Mouse (Mus musculus): ENCODE measurements around the gene Unc93b1.

The Unc93b1 gene

DNA sequence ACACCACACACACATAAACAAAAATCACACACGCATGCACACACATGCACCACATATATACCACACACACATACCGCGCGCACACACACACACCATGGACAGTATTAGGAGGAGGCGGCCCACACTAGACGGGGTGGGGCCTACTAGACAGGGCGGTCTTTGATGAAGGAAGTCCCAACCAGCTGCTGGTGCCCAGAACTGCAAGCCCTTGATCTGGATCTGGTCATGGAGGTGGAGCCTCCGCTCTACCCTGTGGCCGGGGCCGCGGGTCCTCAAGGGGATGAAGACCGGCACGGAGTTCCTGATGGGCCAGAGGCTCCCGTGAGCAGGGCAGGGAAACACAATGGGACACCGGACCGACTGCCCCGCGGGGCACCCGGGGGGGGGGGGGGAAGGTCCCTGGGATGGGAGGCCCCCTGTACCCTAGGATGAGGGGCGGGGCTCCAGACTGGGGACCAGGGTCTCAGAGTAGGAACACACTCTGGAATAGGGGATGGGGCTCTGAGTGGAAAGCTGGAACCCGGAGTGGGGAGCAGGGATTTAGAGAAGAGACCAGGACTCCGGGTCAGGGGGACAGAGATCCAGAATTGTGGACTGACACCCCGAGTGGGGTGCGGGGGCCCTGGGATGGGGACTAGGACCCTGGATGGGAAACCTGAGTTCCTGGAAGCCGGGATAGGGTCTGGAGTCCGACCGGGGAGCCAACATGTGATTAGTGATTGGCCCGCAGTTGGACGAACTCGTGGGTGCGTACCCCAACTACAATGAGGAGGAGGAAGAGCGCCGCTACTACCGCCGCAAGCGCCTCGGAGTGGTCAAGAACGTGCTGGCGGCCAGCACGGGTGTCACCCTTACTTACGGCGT lies at the start of gene Unc93b1:
Gene Unc93b1, plus strand, starts transcription at position 155 of the 864 bp plus-strand sequence.
- peak; percentile 71 to 88 for DNase-seq

- no peak for DNase-seq
Measured at GRCm38 (mm10) chr19:3889096-3889495, 45.9 kb upstream of the Unc93b1 start.

- peak in 1 of 2 experiments; percentile 50 for DNase-seq
Measured at GRCm38 (mm10) chr19:3890181-3890580, 44.8 kb upstream of the Unc93b1 start.

- DNase-seq, result no peak
Measured at GRCm38 (mm10) chr19:3893545-3894116, 41.4 kb upstream of the Unc93b1 start.

DNA sequence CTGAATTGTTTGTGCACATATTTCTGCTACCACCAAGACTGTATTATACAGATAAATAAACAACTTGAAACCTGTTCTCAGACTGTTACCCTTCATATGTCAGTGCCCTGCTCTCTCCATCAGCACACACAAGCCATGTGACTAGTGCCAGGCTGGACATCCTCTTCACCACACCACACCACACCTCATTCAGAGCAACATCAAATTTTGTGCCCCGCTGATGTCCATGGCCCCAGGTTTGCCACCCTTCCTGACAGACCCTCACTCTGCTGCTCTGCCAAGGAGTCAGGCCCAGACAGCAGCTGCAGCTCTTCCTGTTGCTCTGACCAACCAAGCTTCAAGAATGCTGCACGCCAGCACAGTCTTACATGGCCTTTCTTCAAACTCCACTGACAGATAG lies 40.7 kb upstream of the Unc93b1 start:
- DNase-seq, result no peak

- DNase-seq, result no peak
Measured at GRCm38 (mm10) chr19:3895171-3895631, 39.8 kb upstream of the Unc93b1 start.

DNA sequence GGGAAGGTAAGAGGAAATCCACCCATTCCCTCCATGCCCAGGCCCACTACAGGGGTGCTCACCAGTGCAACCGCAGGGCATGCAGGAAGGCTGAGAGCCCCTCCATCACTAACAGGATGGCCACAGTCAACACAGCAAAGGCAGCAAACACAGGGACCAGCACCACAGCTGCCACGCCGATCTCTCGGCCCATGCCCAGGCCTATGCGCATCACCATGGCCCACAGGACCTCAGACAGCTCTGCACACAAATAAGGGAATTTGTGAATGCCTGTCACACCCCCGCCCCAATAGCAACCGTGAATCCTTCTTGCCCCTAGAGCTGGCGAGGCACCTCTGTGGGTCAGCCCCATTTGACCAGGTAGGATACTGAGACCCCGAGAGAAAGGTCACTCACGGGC lies 38.8 kb upstream of the Unc93b1 start:
- no peak for DNase-seq

DNA sequence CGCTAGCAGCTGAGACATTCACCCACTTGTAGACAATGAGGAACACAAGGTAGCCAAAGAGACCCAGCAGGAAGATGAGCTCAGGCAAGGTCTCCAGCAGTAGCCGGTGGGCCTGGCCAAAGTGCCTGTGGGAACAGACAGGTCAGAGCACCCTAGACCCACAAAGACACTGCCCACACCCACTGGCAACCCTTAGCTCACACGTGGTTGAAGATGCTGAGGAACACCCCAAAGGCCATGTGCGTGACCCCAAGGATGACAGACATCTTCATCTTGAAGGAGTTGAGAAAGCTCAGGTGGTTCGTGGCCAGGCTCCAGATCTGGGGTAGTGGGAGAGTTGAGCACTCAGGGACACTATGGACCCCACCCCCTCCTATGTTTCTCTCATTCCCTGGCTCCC lies 37.4 kb upstream of the Unc93b1 start:
- DNase-seq, result no peak

- no peak for DNase-seq
Measured at GRCm38 (mm10) chr19:3898952-3899351, 36.0 kb upstream of the Unc93b1 start.

GRCm38 (mm10) chr19:3899618-3900017 lies 35.4 kb upstream of the Unc93b1 start:
- DNase-seq, result no peak

DNA sequence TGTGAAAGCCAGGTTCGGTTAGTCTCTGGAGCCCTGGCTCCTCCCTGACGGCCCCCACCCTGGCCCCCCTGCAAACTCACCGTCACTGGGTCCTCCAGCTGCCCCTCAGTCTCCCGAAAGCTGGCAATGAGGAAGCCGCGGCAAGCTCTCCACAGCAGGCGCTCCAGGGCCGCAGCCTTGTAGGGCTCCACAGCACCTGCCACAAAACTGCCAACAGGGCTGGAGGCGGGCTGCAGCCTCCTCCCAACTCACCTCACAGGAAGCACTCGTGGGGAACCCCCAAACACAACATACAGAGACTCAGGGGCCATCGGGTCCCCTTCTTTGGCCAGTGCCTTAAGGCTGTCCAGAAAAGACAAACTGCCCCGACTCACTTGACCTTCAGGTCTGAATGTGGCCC lies 32.0 kb upstream of the Unc93b1 start:
- DNase-seq, result peak in 1 of 2 experiments; percentile 32

GRCm38 (mm10) chr19:3903648-3904362 lies 31.2 kb upstream of the Unc93b1 start:
- peak in 1 of 2 experiments; percentile 36 for DNase-seq

- DNase-seq, result peak in 1 of 2 experiments; percentile 45
Measured at GRCm38 (mm10) chr19:3904363-3904675, 30.7 kb upstream of the Unc93b1 start.

DNA sequence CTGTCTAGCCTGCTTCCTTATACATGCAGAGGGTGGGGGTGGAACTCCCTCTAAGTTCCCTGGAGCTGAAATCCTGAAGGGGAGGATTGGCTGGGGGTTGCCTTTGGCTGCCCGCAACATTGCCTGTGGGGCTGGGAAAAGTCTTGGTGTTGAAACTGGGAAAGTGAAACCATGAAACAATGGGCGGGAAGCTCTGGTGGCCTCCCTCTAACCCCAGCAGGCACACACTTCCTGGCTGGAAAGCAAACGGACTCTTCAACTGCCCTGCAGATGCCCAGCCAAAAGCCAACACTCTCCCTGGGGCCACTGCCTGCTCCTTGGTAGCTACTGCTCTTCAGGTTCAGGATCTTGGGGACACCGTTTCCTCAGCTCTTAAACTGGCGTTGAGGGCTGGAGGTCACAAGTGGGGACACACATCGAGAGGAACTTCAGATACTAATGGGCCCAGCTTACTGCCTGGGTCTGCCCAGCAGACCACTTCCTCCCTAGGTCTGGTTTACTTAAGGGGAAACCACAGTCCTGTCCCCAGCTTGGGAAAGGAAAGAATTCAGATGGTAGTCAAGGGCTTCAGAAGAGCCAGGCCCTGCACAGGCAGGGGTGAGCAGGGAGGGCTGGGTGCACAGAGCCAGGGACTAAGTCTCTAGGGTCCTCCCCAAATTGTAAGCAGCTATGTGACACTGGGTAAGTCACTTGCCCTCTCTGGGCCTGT lies 29.6 kb upstream of the Unc93b1 start:
- peak; percentile 45 to 61 for DNase-seq

GRCm38 (mm10) chr19:3906326-3906725 lies 28.7 kb upstream of the Unc93b1 start:
- peak in 1 of 2 experiments; percentile 46 for DNase-seq

DNA sequence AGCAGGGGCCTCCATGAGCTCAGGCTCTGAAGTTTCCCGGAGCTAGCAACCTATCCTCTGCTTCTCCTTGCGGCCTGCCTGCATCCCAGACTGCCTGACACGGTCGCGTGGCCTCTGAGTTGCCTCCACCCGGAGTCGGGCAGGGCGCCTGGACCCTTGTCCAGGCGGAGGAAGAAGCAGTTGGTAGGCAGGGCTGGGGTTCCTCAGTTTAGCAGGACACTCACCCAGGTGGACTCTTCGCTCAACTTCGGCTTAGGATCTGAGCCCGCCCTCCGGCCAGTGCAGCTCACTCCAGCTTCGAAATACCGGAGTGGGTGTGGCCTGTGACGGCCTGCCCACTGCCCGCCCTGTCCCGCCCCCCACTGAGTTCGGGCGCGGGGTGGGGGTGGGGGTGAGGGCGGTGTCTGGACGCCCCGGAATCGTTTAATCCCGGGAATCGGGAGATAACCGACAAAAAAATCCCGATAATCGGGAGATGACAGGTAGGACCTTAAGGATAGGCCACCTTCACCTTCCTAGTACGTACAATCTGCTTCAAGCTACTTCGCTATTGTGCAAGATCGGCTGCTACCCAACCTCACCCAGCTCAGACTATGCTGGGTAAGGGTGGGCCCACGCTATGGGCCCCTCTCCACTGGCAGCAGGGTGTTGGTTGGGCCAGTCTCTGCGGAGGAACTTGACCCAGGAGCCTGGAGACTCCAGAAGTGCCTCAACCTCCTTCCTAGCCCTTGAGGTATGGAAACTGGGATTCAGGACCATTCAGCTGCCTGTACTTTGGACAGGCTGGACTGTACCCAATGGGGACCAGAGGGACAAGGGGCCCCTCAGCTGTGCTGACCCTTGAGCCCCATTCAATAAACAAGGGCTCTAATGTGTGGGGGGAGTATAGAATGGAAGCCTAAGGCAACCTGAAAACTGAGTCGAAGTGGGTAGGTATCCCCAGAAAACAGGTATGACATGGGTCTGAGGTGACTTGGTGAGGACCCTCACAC lies 27.9 kb upstream of the Unc93b1 start, which contains the start of gene Tcirg1:
Gene Tcirg1, minus strand, starts transcription at position 339 of the 992 bp plus-strand sequence.
- DNase-seq, result peak; percentile 91 to 94

- peak in 1 of 2 experiments; percentile 49 for DNase-seq
Measured at GRCm38 (mm10) chr19:3907876-3908660, 26.9 kb upstream of the Unc93b1 start.

DNA sequence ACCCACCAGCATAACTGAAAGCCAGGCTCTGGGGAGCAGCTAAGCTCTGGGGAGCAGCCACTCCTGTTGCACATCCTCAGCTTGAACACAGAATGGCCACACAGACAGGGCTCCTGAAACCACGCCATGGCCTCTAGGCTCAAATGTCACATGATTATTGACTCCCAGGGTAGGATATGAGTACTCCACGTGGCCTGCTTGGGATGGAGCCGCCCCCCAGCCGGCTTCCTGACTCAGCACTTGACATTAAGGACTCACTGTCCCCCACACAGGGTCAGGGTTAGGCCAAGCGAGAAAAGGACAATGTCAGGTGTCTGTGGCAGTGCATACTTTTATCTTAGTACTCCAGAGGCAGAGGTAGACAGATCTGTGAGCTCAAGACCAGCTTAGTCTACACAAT lies 24.8 kb upstream of the Unc93b1 start:
- DNase-seq, result no peak

- peak; percentile 94 to 97 for DNase-seq
Measured at GRCm38 (mm10) chr19:3912337-3913204, 22.4 kb upstream of the Unc93b1 start, which contains the start of gene Ndufs8. Ndufs8 (minus strand) TSS chr19:3912774.
